Mouse (Mus musculus) megakaryocyte, embryonic 14.5 days (primary cell): ENCODE results near the gene Nr2f1. TPM values are rescaled to one million over a fixed set of nuclear protein-coding genes. Genes with fewer than 3 reads are reported as not detected.

ENCODE experiments used
- H3K27me3 ChIP-seq: replicated peaks from 2 replicates; pipeline ENCODE3; 2012; ENCODE audit warnings: inconsistent platforms
- H3K36me3 ChIP-seq: replicated peaks from 2 replicates; pipeline ENCODE3; 2012; ENCODE audit warnings: low read length, inconsistent platforms, mixed read lengths
- H3K4me1 ChIP-seq: 2 replicates; pipeline ENCODE4 v1.6.1; 2012; ENCODE audit warnings: inconsistent platforms
- H3K4me3 ChIP-seq: replicated peaks from 2 replicates; pipeline ENCODE3; 2012; ENCODE audit warnings: moderate library complexity, mild to moderate bottlenecking, inconsistent platforms
- H3K9me3 ChIP-seq: 2 replicates; pipeline ENCODE4 v1.6.1; 2012; ENCODE audit warnings: inconsistent platforms
- FLI1 ChIP-seq: IDR thresholded peaks from 2 replicates; pipeline ENCODE4 v1.6.1; 2012; ENCODE audit warnings: low read length, inconsistent platforms, mixed read lengths
- GATA1 ChIP-seq: IDR thresholded peaks from 3 replicates; pipeline ENCODE4 v1.6.1; 2012; ENCODE audit warnings: mixed read lengths, low read length, inconsistent platforms, borderline replicate concordance
- polyA plus RNA-seq: library from polyadenylated mRNA; stranded (reverse); fragments of >175 nt; gene quantifications from 2 replicates; pipeline ENCODE4 v1.2.3, GENCODE M21; 2012; ENCODE audit warnings: low replicate concordance; ENCODE audit not compliant: insufficient read depth

Nr2f1 gene
- polyA plus RNA-seq, 1 experiment, result not detected

DNA sequence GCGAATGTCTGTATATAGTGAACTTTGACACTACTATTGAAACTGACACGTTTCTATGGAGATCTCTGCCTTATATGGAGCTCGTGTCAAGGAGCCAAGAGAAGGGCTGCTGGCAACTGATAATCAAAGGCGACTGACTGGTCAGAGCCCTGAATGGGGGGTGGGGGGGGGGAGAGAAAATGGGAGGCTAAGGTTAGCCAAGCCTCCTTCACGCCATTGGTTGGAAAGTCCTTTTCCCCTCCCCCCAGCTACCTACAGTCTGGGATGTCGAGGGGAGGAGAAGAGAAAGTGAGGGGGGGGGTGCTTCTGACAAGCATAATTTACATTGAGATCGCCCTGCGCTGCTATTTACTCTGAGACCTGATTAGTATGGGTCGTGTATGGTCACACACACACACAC lies 850 bp upstream of the Nr2f1 start:
- Histone ChIP-seq H3K9me3 (peaks cover 3% of the 10 kb centered on the region; the same call in 1 of the 2 replicates), H3K4me1 (peaks cover 56% of the 10 kb centered on the region), H3K4me3 (peak overlapping the region; percentile 73), H3K36me3 (no peaks in the 10 kb centered on the region), H3K27me3 (peaks cover 87% of the 10 kb centered on the region)
- TF ChIP-seq FLI1 (no peak), GATA1 (no peak)

GRCm38 (mm10) chr13:78198871-78199641 lies 501 bp downstream of the Nr2f1 start:
- peaks cover 66% of the 10 kb centered on the region for H3K4me1 ChIP-seq
- no peak for TF ChIP-seq GATA1
- no peak for TF ChIP-seq FLI1
- peaks cover 10% of the 10 kb centered on the region for H3K9me3 ChIP-seq
- no peaks in the 10 kb centered on the region for H3K36me3 ChIP-seq
- peak overlapping the region; percentile 90 for H3K4me3 ChIP-seq
- H3K27me3 ChIP-seq, result peaks cover 88% of the 10 kb centered on the region

DNA sequence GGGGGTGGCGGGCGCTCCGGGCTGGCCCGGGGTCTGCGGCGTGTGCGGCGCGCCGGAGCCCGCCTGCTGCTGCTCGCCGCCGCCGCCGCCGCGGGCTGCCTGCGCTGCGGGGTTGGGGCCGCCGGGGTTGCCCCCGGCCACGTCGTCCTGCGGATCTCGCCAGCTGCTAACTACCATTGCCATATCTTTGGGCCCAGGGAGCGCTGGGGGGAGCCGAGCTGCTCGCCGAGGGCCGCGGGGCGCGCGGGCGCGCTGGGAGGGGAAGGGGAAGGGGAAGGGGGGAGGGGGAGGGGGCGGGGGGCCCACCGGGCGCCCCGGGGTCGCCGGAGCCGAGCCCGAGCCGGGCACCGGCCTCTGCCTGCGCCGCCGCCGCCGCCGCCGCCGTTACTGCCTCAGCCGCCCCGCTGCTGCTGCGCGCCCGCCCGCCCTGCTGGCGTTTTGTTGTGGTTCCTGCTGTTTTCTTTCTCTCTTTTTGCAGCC lies 1.1 kb downstream of the Nr2f1 start:
- H3K9me3 ChIP-seq, result peaks cover 10% of the 10 kb centered on the region
- TF ChIP-seq GATA1 (no peak), FLI1 (no peak)
- peaks cover 60% of the 10 kb centered on the region for H3K4me1 ChIP-seq
- peaks cover 88% of the 10 kb centered on the region for H3K27me3 ChIP-seq
- H3K4me3 ChIP-seq, result peak overlapping the region; percentile 90
- H3K36me3 ChIP-seq, result no peaks in the 10 kb centered on the region

- TF ChIP-seq FLI1 (no peak), GATA1 (no peak)
- H3K4me1 ChIP-seq, result peaks cover 55% of the 10 kb centered on the region
- H3K9me3 ChIP-seq, result peaks cover 10% of the 10 kb centered on the region
- H3K4me3 ChIP-seq, result peak overlapping the region; percentile 90
- no peaks in the 10 kb centered on the region for H3K36me3 ChIP-seq
- H3K27me3 ChIP-seq, result peaks cover 88% of the 10 kb centered on the region
Measured at GRCm38 (mm10) chr13:78197819-78198390, 1.7 kb downstream of the Nr2f1 start.

DNA sequence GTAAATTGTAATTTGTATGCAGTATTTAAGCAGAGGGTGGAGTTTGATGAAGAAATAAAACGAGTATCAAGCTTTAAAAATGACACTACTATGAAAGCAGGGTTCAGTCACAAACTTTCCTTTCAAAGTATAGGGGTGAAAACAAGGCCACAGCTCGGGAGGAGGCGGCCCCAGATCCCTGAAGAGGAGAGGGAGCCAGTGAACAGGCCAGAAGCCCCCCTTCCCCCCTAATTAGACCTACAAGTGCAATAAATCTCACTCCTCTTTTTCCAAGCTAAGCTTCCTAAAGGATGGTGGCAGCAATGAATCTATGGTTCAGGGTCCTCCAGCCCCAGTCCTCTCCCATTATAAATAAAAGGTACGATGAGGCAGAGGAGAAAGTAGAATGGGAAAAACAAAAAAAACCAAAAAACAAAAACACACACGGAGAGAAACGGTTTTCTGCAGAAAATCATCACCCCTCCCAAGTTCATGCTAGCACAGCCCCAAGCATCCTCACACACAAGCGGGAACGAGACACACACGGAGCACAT lies 2.2 kb downstream of the Nr2f1 start:
- Histone ChIP-seq H3K4me1 (peaks cover 50% of the 10 kb centered on the region), H3K9me3 (peaks cover 10% of the 10 kb centered on the region), H3K27me3 (peaks cover 88% of the 10 kb centered on the region), H3K4me3 (peak overlapping the region; percentile 74), H3K36me3 (no peaks in the 10 kb centered on the region)
- no peak for TF ChIP-seq GATA1
- no peak for TF ChIP-seq FLI1

GRCm38 (mm10) chr13:78196236-78196796 lies 3.2 kb downstream of the Nr2f1 start:
- no peak overlapping the region for H3K4me3 ChIP-seq
- TF ChIP-seq GATA1, result no peak
- H3K36me3 ChIP-seq, result no peaks in the 10 kb centered on the region
- peaks cover 10% of the 10 kb centered on the region for H3K9me3 ChIP-seq
- H3K27me3 ChIP-seq, result peaks cover 89% of the 10 kb centered on the region
- peaks cover 41% of the 10 kb centered on the region for H3K4me1 ChIP-seq

DNA sequence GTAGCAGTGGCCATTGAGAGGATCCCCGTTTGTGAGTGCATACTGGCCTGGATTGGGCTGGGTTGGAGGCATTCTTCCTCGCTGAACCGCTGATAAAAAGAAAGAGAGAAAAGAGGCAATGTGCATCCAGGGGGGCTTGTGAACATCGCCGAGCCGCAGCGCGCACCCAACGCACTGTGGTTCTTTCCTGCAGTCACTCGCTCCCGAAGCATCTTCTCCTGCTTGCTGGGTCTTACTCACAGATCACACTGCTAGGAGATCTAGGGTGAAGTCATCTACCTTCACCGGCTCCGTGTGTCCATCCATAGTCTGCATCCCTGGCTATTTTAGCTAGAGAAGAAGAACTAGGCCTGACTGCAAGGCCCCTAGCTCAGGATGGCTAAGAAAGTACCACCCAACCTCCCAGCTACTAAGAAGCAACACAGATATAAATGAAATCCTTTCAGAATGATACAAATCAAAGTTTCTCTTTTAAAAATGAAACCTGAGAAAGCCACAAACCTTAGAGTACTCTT lies 3.9 kb downstream of the Nr2f1 start:
- H3K27me3 ChIP-seq, result peaks cover 91% of the 10 kb centered on the region

DNA sequence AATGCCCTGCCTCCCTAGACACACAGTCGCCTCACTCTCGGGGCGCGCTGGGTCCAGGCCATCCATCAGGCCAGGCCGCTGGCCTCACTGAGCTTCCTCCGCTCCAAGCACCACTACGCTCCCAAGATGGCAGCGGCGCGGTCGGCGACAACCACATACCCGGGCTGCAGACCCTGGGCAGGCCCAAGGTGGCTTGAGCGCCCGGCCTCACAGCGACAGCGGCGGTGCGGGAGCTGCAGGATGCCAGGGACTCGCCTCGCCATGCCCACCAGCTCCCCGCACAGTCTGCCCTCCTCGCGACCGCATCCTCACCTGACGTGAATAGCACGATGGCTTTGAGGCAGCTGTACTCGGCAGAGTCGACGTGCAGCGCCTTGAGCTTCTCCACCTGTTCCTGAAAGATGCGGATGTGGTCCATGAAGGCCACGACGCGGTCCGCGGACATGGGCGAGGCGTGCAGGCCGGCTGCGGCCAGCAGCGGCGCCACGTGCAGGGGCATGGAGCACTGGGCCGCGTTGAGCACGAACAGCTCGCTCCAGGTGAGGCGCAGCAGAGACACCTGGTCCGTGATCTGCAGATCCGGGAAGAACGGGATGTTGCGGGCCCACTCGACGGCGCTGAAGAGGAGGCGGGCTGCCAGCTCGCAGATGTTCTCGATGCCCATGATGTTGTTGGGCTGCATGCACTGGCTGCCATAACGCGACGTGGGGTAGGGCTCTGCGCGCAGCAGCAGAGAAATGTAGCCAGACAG lies 4.5 kb downstream of the Nr2f1 start:
- Histone ChIP-seq H3K36me3 (no peaks in the 10 kb centered on the region), H3K4me3 (peak overlapping the region; percentile 84), H3K27me3 (peaks cover 91% of the 10 kb centered on the region), H3K4me1 (peaks cover 31% of the 10 kb centered on the region), H3K9me3 (peaks cover 10% of the 10 kb centered on the region)
- TF ChIP-seq GATA1 (no peak), FLI1 (no peak)

More for the DNA sequence above, 3.9 kb downstream of the Nr2f1 start:
- H3K4me3 ChIP-seq, result peak overlapping the region; percentile 84
- TF ChIP-seq FLI1 (no peak), GATA1 (no peak)
- no peaks in the 10 kb centered on the region for H3K36me3 ChIP-seq
- peaks cover 37% of the 10 kb centered on the region for H3K4me1 ChIP-seq
- H3K9me3 ChIP-seq, result peaks cover 10% of the 10 kb centered on the region
